In the genomic region with DNA sequence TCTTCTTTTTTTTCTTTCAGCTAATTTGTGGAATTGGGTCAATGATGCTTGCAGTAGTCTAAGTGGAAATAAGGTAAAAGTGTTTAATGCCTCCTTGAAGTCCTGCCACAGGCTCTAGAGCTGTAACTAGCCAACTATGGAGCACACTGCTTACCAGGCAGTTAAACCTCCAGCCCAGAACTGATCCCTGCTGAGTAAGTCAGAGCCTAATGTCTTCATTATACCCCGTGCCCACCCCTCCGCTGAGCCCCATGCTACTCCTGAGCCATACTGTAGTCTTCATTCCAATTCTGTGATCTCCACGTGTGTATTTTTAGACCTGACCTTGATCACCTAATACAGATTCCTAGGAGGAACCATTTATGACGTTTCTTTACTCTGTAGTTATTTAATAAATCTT, we compare ENCODE assay signal across 15 mouse cellular contexts.
"Had no signal": no experiment of that assay in that cellular context is flagged by ENCODE, and none has a peak within 500 bp of the region (broad histone marks: within the 10 kb centered on the region; RNA-seq: fewer than 3 reads in every experiment).

No protein-coding gene starts in this region.

- H3K9me3 ChIP-seq: kidney, embryonic 15.5 days; liver, embryonic 13.5 days; midbrain, embryonic 12.5 days had no signal

- H3K4me1 ChIP-seq: liver, embryonic 13.5 days; midbrain, embryonic 12.5 days had no signal

- DNase-seq: layer of hippocampus, postnatal 36 days; liver, embryonic 13.5 days; lung, adult 2 months; lung, postnatal 14 days; lung, postnatal 4 days; retina, postnatal 1 day; right cerebral cortex, postnatal 25 days; spleen, adult 18-20 months; thymus, adult 18-20 months; thymus, postnatal 36 days had no signal

- H3K27me3 ChIP-seq: kidney, embryonic 15.5 days; liver, embryonic 13.5 days; midbrain, embryonic 12.5 days had no signal

- H3K9ac ChIP-seq: kidney, embryonic 15.5 days; liver, embryonic 13.5 days; midbrain, embryonic 12.5 days had no signal

- H3K36me3 ChIP-seq: kidney, embryonic 15.5 days; liver, embryonic 13.5 days; midbrain, embryonic 12.5 days had no signal

- H3K4me3 ChIP-seq: kidney, embryonic 15.5 days; left cerebral cortex, adult 2 months; liver, embryonic 13.5 days; midbrain, embryonic 12.5 days; myocyte had no signal

- ATAC-seq: midbrain, embryonic 16.5 days had no signal

- H3K4me2 ChIP-seq: kidney, embryonic 15.5 days; liver, embryonic 13.5 days; midbrain, embryonic 12.5 days had no signal

- H3K27ac ChIP-seq: kidney, embryonic 15.5 days; left cerebral cortex, adult 2 months; liver, embryonic 13.5 days; midbrain, embryonic 12.5 days had no signal
